Mouse (Mus musculus): ENCODE measurements at regions not wholly inside any gene's neighbourhood (a gene's known extent, or its start where the extent isn't known, plus 50 kb on each side); places are given as distances from the start of the nearest gene placed in this dataset.

DNA sequence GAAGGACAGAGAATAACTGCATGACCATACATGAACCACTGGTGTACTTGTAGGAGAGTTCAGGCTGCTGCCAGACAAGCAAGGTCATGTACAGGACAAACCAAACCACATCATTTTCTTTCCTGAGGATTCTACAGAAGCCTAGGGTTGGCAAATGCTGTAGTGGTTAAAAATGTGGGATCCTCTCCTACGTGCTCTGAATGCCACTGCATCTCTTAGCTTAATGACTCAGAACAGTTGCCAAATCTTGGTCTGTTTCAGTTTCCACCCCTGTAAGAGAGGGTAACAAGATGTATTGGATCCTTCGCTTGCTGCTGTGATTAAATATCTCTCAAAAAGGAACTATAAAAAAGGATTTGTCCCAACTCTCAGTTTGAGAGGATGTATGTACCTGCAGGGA is 938.1 kb downstream of the 4930444P10Rik start:
- no peak for DNase-seq (ENCODE audit: low spot score)
- WGBS = 92% methylated on average over 2 of the region's 2 CpGs
- Histone ChIP-seq H3K27me3 (ENCODE audit: low read depth, poor library complexity, severe bottlenecking) (no peaks in the 10 kb centered on the region), H3K4me3 (no peak overlapping the region), H3K27ac (no peak overlapping the region), H3K9me3 (replicated peaks) (no peaks in the 10 kb centered on the region), H3K4me1 (no peaks in the 10 kb centered on the region), H3K36me3 (no peaks in the 10 kb centered on the region)

DNA sequence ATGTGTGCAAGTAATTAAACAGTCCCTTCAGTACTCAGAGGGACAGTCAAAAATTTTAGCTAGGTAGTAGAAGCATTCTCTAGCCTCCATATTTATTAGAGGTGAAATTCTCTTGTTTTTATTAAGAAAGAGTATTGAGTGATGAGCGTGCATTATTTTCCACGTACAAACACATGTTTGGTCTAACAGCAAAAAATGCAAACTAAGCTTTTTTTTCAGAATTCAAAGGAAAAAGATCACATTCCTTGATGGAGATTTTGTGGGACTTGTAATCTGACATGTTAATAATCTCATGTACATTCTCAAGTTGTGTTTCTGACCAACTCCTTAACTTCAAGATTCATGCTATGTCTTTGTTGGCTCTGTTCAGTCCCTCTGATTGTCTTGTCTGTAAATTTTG is 939.2 kb downstream of the 4930444P10Rik start:
- WGBS = 91% methylated on average over 2 of the region's 2 CpGs
- H3K9me3 ChIP-seq (replicated peaks) = no peaks in the 10 kb centered on the region
- no peaks in the 10 kb centered on the region for H3K36me3 ChIP-seq
- H3K4me3 ChIP-seq = no peak overlapping the region
- no peaks in the 10 kb centered on the region for H3K4me1 ChIP-seq
- DNase-seq (ENCODE audit: low spot score) = no peak
- H3K27me3 ChIP-seq (ENCODE audit: low read depth, poor library complexity, severe bottlenecking) = no peaks in the 10 kb centered on the region
- H3K27ac ChIP-seq = no peak overlapping the region

DNA sequence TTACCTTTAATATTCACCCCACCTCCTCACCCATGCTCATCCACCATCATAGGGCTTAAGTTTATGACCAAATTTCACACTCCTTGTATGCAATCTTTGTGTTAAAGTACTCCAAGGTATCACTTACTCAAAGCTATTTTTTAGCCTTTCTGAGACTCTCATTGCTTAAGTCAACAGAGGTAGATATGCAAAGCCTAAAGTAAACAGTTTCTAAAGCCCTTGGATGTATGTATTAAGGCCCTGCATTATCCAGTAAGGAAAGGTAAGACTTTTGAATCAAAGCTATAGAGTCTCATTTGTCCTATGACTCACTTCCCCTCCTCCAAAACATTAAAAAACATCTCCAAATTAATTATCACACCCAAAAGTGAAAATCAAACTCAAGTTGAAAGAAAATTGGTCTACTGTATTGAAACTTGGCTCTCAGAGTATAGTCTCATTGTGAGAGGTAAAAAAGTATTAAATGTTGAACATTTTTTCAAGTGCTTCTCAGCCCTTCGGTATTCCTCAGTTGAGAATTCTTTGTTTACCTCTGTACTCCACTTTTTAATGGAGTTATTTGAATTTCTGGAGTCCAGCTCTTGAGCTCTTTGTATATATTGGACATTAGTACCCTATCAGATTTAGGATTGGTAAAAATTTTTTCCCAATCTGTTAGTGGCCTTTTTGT is 949.1 kb downstream of the 4930444P10Rik start:
- Histone ChIP-seq H3K36me3 (no peaks in the 10 kb centered on the region), H3K27ac (no peak overlapping the region), H3K9me3 (replicated peaks) (no peaks in the 10 kb centered on the region), H3K4me1 (no peaks in the 10 kb centered on the region), H3K27me3 (ENCODE audit: low read depth, poor library complexity, severe bottlenecking) (no peaks in the 10 kb centered on the region), H3K4me3 (no peak overlapping the region)
- DNase-seq (ENCODE audit: low spot score) = no peak
- 88% methylated on average over 1 of the region's 1 CpGs for WGBS

DNA sequence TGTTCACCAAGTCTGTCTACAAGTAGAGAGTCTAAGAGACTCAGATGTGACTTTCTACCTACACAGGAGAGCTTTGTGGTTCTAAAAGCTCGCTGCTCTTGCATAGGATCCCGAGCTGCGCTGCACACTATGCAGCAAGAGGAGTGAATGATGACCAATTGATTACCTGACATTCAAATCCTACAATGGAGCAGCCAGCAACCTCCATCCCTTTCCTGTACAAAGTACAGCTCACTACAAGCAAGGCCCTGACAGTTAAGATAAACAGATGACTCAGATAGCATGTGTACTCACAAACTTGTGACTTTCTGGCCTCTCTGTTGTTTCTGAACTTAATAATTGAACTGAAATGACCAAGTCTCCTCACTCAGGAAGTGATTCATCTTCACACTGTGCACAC is 974.7 kb downstream of the 4930444P10Rik start:
- no peaks in the 10 kb centered on the region for H3K27me3 ChIP-seq (ENCODE audit: low read depth, poor library complexity, severe bottlenecking)
- 74% methylated on average over 3 of the region's 3 CpGs for whole genome bisulfite sequencing
- no peak overlapping the region for H3K4me3 ChIP-seq
- H3K36me3 ChIP-seq = no peaks in the 10 kb centered on the region
- DNase-seq (ENCODE audit: low spot score) = no peak
- no peaks in the 10 kb centered on the region for H3K4me1 ChIP-seq
- no peak overlapping the region for H3K27ac ChIP-seq
- H3K9me3 ChIP-seq (replicated peaks) = no peaks in the 10 kb centered on the region

DNA sequence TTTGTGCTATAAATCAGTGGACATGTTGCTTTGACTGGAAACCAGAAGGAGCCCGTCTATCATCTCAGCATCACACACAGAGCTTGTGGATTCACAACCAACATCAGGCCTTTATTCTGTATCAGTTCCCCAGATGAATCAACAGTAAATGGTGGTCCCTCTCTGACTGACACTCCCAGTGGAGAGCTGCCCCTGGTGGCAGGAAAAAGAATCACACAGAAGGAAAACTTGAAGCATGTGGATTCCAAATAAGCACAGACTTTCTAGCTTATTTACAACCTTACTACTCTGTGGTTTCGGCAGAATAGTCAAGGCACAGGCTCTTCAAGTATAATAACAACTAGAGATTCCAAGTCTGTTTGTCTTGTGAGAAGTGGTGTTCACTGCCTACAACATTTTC is 981.7 kb downstream of the 4930444P10Rik start:
- no peak overlapping the region for H3K4me3 ChIP-seq
- H3K27ac ChIP-seq = no peak overlapping the region
- no peaks in the 10 kb centered on the region for H3K4me1 ChIP-seq
- no peaks in the 10 kb centered on the region for H3K27me3 ChIP-seq (ENCODE audit: low read depth, poor library complexity, severe bottlenecking)
- no peaks in the 10 kb centered on the region for H3K36me3 ChIP-seq
- 86% methylated on average over 2 of the region's 2 CpGs for WGBS
- no peaks in the 10 kb centered on the region for H3K9me3 ChIP-seq (replicated peaks)
- DNase-seq (ENCODE audit: low spot score) = no peak

DNA sequence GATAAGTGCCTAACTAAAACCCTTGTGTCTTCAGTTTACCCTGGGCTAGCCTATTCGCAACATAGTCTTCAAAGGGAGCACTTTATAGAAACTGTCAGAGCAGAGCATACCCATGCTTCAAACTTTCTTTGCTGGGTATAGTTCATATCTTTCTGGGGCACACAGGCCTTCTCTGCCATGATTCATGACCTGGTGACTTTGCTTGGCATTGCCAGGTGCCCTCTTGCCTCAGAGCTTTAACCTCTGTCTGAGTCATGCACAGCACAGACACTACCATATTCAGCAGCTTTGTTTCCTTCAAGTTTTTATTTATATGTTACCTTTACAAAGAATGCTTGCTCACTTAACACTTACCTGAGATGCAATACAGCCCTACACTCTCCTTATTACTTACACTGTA is 1022.8 kb downstream of the 4930444P10Rik start:
- no peak overlapping the region for H3K4me3 ChIP-seq
- H3K27me3 ChIP-seq (ENCODE audit: low read depth, poor library complexity, severe bottlenecking) = no peaks in the 10 kb centered on the region
- no peak for DNase-seq (ENCODE audit: low spot score)
- WGBS = 91% methylated on average over 1 of the region's 1 CpGs
- H3K4me1 ChIP-seq = no peaks in the 10 kb centered on the region
- no peaks in the 10 kb centered on the region for H3K36me3 ChIP-seq
- H3K27ac ChIP-seq = no peak overlapping the region
- no peaks in the 10 kb centered on the region for H3K9me3 ChIP-seq (replicated peaks)

DNA sequence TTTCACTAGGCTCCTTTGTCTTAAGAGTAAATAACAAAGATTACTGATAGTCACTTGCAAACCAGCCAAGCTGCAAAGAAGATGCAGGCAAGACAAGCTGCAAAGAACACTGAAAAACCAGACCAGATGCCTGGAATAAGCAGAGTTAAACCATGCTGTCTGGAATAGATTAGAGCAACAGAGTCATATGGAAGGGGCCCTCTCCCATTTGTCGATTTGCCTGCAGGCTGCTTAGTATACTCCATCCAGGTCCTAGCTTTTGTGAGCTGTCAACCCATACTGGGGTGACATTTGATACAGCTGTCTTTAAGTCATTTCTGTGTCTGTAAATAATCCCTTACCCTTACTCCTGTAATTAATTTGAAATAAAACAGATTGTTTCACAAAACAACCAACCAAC is 1059.1 kb downstream of the 4930444P10Rik start:
- 7% methylated on average over 1 of the region's 1 CpGs for WGBS

DNA sequence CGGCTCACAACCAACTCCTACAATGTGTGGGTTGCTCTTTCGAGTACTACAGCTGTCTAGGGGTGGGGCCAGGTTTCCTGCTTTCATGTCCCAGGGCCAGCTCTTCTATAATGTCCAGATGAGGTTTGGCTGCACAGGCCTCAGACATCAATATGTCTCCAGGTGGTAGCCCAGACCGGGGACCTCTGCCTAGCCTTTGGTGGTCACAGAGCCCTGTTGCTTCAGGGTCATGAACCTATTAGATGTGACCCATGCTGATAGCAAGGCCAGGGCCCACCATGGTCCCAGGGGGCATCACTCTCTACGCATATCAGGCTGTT is 1074.7 kb downstream of the 4930444P10Rik start:
- 91% methylated on average over 4 of the region's 4 CpGs for WGBS
- Histone ChIP-seq H3K9me3 (replicated peaks) (no peaks in the 10 kb centered on the region), H3K36me3 (no peaks in the 10 kb centered on the region), H3K27ac (no peak overlapping the region), H3K27me3 (ENCODE audit: low read depth, poor library complexity, severe bottlenecking) (no peaks in the 10 kb centered on the region), H3K4me3 (no peak overlapping the region), H3K4me1 (no peaks in the 10 kb centered on the region)
- DNase-seq (ENCODE audit: low spot score) = no peak

More for the DNA sequence above, 1059.1 kb downstream of the 4930444P10Rik start:
- H3K27me3 ChIP-seq (ENCODE audit: low read depth, poor library complexity, severe bottlenecking) = no peaks in the 10 kb centered on the region
- H3K4me3 ChIP-seq = no peak overlapping the region
- H3K36me3 ChIP-seq = no peaks in the 10 kb centered on the region
- DNase-seq (ENCODE audit: low spot score) = peak; percentile 33
- H3K27ac ChIP-seq = no peak overlapping the region
- H3K4me1 ChIP-seq = 0 out of 2 replicates have a peak, but pooled peaks cover 6% of the 10 kb centered on the region
- no peaks in the 10 kb centered on the region for H3K9me3 ChIP-seq (replicated peaks)

DNA sequence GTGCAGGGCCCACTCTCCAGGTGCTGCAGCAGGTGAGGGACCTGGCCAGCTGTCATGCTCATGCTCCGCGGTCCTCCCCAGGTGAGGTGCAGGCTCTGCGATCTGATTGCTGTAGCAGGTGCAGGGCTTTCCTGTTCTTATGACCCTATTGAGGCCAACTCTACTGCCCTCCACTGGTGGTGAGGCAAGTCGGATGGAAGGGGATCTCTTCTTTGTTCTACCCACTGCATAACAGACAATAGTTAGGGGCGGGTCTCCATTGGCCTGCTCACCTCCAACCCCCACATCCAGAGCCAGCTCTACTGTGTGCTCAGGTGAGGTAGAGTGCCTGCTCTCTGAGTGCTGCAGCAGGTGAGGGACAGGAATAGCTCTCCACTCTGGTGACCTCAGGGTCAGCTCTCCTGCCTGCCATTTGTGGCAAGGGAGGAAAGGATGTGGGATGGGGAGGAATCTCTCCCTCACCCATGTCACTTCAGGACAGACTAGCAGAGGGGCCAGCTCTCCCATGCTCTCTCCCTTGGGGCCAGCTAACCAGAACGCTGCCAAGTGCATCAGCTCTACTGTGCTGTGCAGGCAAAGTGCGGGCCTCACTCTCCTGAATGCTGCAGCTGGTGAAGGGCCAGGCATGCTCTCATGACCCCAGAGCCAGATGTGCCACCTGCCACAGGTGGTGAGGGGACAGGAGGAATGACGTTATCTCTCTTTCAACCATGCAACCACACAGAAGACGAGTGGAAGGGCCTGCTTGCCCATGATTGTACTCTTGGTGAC is 1075.3 kb downstream of the 4930444P10Rik start:
- Histone ChIP-seq H3K27ac (no peak overlapping the region), H3K4me3 (no peak overlapping the region), H3K27me3 (ENCODE audit: low read depth, poor library complexity, severe bottlenecking) (no peaks in the 10 kb centered on the region), H3K9me3 (replicated peaks) (no peaks in the 10 kb centered on the region), H3K4me1 (no peaks in the 10 kb centered on the region), H3K36me3 (no peaks in the 10 kb centered on the region)
- DNase-seq (ENCODE audit: low spot score) = no peak
- 75% methylated on average over 9 of the region's 9 CpGs for WGBS

DNA sequence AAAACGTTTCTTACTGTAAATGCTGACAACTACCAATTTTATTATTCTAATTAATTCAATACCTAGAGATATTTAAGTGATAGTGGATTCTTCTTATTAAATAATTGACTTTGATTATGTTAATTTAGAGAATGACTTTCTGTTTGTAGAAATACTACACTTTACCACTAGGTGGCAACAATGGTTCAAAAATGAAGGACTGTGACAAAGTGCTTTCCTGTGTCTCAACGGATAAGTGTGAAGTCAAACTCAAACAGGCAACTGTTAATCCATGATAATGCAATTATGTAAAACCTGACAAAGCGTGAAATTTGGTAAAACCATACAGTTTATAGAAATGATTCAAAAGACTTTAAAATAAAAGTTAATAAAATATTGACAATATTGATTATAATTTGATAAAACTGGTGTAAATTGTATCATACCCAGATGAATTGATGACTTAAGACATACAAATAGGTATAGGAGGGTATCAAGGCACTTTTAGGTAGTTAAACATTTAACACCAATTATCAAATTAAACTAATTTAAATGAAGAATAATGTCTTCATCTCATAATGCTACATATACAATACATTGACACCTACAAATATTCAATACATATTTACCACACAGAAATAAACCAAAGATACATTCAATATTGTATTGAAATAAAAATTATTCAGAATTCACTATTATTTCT is 1085.3 kb downstream of the 4930444P10Rik start:
- Histone ChIP-seq H3K4me1 (no peaks in the 10 kb centered on the region), H3K4me3 (no peak overlapping the region), H3K27me3 (ENCODE audit: low read depth, poor library complexity, severe bottlenecking) (no peaks in the 10 kb centered on the region), H3K27ac (no peak overlapping the region), H3K36me3 (no peaks in the 10 kb centered on the region), H3K9me3 (replicated peaks) (no peaks in the 10 kb centered on the region)
- 7% methylated on average over 3 of the region's 3 CpGs for WGBS
- DNase-seq (ENCODE audit: low spot score) = no peak

DNA sequence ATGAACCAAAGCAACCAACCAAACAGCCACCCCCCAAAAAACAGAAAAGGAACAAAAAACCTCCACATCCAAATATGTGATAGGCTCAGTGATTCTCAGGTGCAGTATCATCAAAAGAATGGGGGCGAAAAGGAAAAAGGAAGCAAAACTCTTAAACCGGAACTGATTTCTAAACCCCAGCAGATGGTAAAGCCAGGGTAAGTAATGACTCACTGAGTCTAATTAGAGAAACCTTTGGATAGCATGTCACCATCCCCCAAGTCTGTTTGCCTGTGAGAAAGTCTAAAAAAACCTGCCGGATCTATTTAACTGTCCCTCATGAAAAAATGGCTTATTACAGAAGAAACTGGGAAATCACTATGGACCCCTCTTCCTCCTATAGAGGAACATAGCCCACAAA is 1097.8 kb downstream of the 4930444P10Rik start:
- H3K36me3 ChIP-seq = no peaks in the 10 kb centered on the region
- no peaks in the 10 kb centered on the region for H3K4me1 ChIP-seq
- no peaks in the 10 kb centered on the region for H3K9me3 ChIP-seq (replicated peaks)
- WGBS = 91% methylated on average over 3 of the region's 3 CpGs
- DNase-seq (ENCODE audit: low spot score) = no peak
- no peak overlapping the region for H3K27ac ChIP-seq
- no peaks in the 10 kb centered on the region for H3K27me3 ChIP-seq (ENCODE audit: low read depth, poor library complexity, severe bottlenecking)
- H3K4me3 ChIP-seq = no peak overlapping the region

DNA sequence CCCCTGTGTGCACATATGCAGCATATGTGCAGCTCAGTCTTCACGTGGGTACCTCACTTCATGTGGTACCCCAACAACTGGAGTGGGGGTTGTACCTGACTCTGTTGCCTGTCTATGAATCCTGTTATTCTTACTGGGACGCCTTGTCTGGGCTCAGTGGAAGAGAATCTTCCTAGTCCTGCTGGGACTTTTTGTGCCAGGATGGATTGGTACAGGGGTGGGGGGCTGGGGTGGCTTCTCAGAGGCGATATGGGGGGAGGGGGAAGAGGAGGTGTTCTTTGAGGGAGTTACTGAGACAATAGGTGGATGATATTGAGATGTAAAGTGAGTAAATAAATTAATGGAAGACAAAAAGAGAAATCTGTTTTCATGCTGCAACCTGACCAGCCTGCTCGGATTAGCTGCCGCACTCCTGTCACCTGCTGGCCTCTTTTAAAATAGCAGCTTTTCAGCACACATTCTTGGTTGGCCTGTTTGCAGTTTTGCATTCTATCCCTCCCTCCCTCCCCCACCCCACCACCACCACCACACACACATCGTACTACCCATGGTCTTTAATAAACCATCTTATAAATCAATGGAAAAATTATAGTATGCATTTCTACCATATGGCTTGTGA is 1112.9 kb downstream of the 4930444P10Rik start:
- peak; percentile 30 for DNase-seq (ENCODE audit: low spot score)
- WGBS = 62% methylated on average over 6 of the region's 6 CpGs
- no peak overlapping the region for H3K4me3 ChIP-seq

More for the DNA sequence above, 1112.9 kb downstream of the 4930444P10Rik start:
- no peaks in the 10 kb centered on the region for H3K36me3 ChIP-seq
- no peak overlapping the region for H3K27ac ChIP-seq
- no peaks in the 10 kb centered on the region for H3K9me3 ChIP-seq (replicated peaks)
- no peaks in the 10 kb centered on the region for H3K4me1 ChIP-seq
- H3K27me3 ChIP-seq (ENCODE audit: low read depth, poor library complexity, severe bottlenecking) = no peaks in the 10 kb centered on the region
